Mouse (Mus musculus): ENCODE measurements around the gene Tgfbr3.

The Tgfbr3 gene

DNA sequence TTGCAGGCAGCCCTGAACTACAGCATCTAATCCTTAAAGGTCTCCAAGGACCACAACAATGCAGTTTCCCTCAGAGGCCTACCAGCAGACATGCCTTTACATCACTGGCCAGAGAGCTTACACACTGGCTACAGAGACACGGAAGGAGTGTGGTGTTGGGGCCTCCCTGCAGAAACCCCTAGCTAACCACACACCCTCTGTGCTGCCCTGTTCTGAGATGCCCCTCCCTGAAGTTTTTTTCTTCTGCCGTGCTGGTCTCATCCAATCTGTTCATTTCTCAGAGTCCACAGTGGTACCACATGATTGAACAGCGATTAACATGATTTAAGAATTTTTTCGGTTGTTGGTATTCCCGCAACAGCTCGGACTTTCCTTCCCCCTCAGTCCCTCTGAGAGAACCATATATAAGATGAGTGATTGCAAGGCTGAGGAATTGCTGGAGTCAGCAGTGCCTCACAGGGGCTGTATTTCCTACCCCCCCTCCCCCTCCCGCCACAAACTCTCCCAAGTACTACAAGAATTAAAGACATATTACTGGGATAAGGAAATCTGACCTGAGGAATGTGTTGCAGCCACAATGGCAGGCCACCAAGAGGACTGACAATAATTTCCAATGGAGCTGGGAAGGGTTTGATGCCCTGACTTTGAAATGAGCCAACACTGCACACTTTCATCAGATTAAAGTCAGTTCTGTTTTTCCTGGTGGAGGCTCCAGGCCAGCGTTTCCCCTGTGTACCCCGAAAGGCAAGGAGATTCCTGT, 75.9 kb downstream of the Tgfbr3 start:
- in situ Hi-C loops (cut with MboI, MseI), result no loop called here

GRCm38 (mm10) chr5:107211830-107212370, 77.5 kb downstream of the Tgfbr3 start:
- in situ Hi-C loops (cut with MboI, MseI), result no loop called here

GRCm38 (mm10) chr5:107210040-107210439, 79.4 kb downstream of the Tgfbr3 start:
- in situ Hi-C loops (cut with MboI, MseI), result no loop called here

DNA sequence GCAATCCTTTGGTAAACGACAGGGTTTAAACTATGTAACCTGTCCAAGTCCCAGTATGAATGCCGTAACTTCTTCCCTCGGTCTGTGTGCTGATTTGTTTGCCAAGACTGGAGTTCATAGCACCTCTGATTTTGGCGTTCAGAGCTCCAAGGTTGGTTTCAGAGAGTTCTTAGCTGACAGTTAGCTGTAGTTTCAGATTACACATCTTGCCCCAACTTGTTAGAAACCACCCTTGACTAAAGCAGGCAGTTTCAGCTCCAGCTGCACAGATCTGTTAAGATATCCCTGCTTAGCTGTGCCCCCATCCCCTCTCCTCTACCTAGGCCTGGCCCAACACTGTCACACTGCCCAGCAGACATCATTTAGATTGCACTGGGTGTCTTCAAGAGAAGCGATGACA, 81.5 kb downstream of the Tgfbr3 start:
- in situ Hi-C loops (cut with MboI, MseI), result no loop called here

DNA sequence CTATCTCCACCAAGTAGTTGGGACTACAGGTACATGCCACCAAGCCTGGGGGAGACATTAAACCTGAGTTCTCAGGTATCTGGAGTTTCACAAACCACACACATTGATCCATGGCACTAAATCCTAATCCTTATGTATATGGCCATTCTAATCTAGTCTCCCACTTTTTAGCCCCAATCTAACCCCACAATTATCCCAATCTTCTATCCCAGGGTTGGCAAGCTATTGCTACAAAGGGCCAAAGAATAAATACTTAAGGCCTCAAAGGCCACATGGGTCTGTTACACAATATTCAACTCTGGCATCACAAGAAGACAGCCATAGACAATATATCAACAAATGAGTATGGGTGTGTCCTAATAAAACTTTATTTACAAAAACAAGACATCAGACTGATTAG, 85.1 kb downstream of the Tgfbr3 start:
- in situ Hi-C loops (cut with MboI, MseI), result loop anchor here (5.0 kb wide), 1 partner anchor 68 kb away; no protein-coding TSS in a partner anchor

DNA sequence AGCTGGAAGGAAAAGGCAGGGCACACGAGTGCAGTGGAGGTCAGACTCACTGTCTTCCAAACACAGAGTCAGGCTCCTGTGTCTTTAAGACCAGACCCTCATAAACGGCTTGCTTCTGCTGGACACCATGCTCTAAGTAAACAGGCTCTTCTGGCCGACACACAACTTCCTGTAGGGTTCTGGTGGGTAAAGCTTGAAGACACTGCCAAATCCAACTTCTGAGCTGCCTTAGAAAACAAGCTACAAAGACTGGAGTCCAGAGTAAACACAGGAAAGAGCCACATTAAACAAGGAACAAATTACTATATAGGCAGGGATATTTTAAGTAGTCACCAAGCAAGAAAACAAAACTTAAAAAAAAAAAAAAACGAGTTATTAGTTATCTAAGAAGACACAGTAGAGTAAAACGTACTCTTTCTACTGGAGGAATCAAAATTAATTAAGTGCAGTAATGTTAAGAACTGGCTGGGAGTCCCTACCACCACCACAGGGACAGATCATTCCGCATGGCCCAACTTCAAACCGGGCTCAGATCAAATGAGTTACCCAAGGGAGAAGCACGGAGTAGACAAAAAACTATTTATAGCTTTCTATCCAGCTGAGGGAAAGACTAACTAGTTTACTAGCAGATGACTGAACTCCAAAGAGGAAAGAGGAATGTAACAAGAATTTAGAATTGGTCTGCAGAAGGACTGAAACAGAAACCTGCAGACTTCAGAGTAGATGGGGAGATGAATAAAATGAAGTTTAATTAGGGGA, 86.4 kb downstream of the Tgfbr3 start:
- in situ Hi-C loops (cut with MboI, MseI), result loop anchor here (5.0 kb wide), 1 partner anchor 69 kb away; no protein-coding TSS in a partner anchor

- in situ Hi-C loops (cut with MboI, MseI), result loop anchor here (5.0 kb wide), 1 partner anchor 71 kb away; no protein-coding TSS in a partner anchor
Observed at GRCm38 (mm10) chr5:107201509-107202182, 87.8 kb downstream of the Tgfbr3 start.

- in situ Hi-C loops (cut with MboI, MseI), result loop anchor here (5.0 kb wide), 1 partner anchor 71 kb away; no protein-coding TSS in a partner anchor
Observed at GRCm38 (mm10) chr5:107200853-107201341, 88.5 kb downstream of the Tgfbr3 start.

- in situ Hi-C loops (cut with MboI, MseI), result loop anchor here (5.0 kb wide), 1 partner anchor 72 kb away; no protein-coding TSS in a partner anchor
Observed at GRCm38 (mm10) chr5:107200221-107200635, 89.2 kb downstream of the Tgfbr3 start.

DNA sequence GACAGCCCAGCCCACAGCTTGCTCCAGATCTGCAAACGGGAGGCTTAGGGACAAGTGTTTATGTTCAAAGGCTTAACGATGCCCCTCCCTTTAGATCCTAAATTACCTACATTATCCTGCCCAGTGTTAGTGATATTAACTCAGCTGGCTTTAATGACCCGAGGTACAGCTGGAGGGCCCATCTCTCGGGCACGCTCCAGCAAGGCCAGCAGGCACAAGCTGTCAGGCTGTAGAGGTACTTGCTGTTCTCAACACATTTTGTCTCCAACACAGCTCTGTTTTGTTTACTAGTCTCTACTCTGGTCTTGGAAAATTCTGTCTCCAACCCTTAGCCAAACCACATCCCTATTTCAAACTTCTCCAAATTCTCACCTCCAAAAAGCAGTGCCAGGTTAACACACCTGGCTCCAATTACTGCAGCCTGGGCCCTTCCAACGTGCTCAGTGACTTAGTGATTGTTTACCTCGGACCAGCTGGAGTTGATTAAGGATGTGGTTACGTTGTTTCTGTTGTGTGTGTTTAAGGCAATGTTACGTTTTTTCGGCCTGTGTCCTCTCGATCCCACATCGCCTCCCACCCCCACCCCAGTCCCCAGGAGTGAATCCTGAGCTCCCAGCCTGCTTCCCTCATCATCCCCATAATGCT, 93.6 kb downstream of the Tgfbr3 start:
- in situ Hi-C loops (cut with MboI, MseI), result no loop called here

GRCm38 (mm10) chr5:107193160-107193559, 96.3 kb downstream of the Tgfbr3 start:
- in situ Hi-C loops (cut with MboI, MseI), result no loop called here

GRCm38 (mm10) chr5:107192372-107192771, 97.1 kb downstream of the Tgfbr3 start:
- in situ Hi-C loops (cut with MboI, MseI), result no loop called here

DNA sequence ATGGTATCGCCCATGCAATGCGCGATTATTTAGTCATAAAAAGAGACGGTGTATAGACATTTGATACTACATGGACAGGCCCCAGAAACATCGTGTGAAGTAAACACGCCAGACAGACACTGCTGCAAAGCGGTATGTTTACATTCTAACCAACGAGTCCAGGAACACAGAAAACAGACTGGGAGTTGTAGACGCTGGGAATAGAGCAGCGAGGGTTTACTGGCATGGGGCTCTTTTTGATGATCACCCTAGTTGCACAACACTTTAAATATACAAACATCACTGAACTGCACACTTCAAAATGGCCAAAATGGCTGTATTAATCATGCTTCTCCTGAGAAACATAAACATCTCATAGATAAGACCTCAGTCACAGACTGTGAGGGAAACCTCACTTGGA, 100.9 kb downstream of the Tgfbr3 start:
- in situ Hi-C loops (cut with MboI, MseI), result no loop called here

GRCm38 (mm10) chr5:107186206-107186605, 103.2 kb downstream of the Tgfbr3 start:
- in situ Hi-C loops (cut with MboI, MseI), result no loop called here

GRCm38 (mm10) chr5:107184158-107184883, 105.1 kb downstream of the Tgfbr3 start:
- in situ Hi-C loops (cut with MboI, MseI), result no loop called here

- in situ Hi-C loops (cut with MboI, MseI), result no loop called here
Observed at GRCm38 (mm10) chr5:107183537-107183936, 105.9 kb downstream of the Tgfbr3 start.

GRCm38 (mm10) chr5:107182721-107183120, 106.7 kb downstream of the Tgfbr3 start:
- in situ Hi-C loops (cut with MboI, MseI), result no loop called here

DNA sequence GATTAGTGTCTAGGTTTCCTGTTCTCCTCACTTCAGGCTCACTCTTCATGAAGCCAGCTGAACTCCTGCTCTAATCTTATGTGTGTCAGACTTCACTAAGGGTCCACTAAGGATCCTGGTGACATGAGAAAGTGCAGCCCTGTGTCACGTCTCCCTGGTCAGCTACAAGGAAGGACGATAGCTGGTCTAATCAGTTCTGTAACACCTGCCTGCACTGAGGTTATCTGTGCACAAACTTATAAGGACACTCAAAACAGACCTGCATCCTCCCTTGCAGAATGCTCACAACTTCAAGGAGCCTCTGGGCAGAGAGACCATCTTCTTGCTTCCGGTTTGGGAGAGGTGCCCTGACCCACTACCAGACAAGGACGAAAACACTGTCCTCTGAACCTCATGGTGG, 107.6 kb downstream of the Tgfbr3 start:
- in situ Hi-C loops (cut with MboI, MseI), result no loop called here

DNA sequence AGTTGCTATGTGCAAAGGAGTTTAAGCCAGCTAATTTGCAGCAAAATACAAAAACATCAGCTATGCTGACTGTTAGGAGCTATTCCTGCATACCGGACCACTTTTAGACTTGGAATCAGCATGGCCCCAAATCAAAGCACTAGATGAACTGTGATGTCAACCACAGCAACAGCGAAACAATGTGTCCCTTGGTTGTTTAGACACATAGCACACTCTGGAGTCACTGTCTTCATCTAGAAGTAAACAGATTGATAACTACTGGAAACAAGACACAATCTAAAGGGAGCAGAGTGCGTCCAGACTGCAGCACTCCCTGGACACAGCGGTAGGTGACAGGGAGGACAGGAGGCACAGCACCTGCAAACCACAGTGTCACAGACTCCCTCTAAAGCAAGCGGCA, 110.2 kb downstream of the Tgfbr3 start:
- in situ Hi-C loops (cut with MboI, MseI), result no loop called here

DNA sequence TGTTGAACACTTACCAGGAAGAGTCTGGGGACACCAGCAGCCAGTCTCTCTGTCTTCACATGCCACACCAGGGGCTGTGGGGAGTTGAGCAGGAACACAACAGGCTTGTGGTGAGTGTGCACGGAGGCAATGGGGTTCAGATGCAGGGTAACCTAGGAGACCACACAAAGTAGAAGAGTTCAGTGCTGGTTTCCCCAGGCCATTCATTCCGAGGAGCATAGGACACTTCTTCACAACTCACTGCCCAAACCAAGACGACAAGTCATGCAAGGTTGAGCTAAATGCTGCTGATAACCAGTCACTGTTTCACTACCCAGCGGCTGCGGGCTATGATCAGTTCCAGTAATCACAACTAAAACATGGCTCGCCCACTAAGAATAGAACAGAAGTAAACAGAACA, 111.6 kb downstream of the Tgfbr3 start:
- in situ Hi-C loops (cut with MboI, MseI), result no loop called here

Measured in T-helper 1 cell (primary cell).